Mouse (Mus musculus): Measurements from ENCODE around the gene Dnajc19.

The Dnajc19 gene

GRCm38 (mm10) chr3:34030601-34031000 is 50.5 kb downstream of the Dnajc19 start:
- no peak for DNase-seq (ENCODE audit: low spot score in 2 of 2)

GRCm38 (mm10) chr3:34028935-34029334 is 52.2 kb downstream of the Dnajc19 start:
- no peak for DNase-seq (ENCODE audit: low spot score in 2 of 2)

GRCm38 (mm10) chr3:34021259-34021828 is 59.8 kb downstream of the Dnajc19 start:
- DNase-seq (ENCODE audit: low spot score in 2 of 2) = no peak

- no peak for DNase-seq (ENCODE audit: low spot score in 2 of 2)
Measured at GRCm38 (mm10) chr3:34020382-34021258, 60.5 kb downstream of the Dnajc19 start.

- DNase-seq (ENCODE audit: low spot score in 2 of 2) = peak; percentile 81 to 84
Measured at GRCm38 (mm10) chr3:34019540-34020381, 61.4 kb downstream of the Dnajc19 start, which contains the start of gene Fxr1. TSS of gene Fxr1 (plus strand) at chr3:34019943.

- DNase-seq (ENCODE audit: low spot score in 2 of 2) = no peak
Measured at GRCm38 (mm10) chr3:34008191-34008590, 72.9 kb downstream of the Dnajc19 start.

GRCm38 (mm10) chr3:34007611-34008010 is 73.5 kb downstream of the Dnajc19 start:
- no peak for DNase-seq (ENCODE audit: low spot score in 2 of 2)

- DNase-seq (ENCODE audit: low spot score in 2 of 2) = no peak
Measured at GRCm38 (mm10) chr3:34006824-34007223, 74.3 kb downstream of the Dnajc19 start.

- no peak for DNase-seq (ENCODE audit: low spot score in 2 of 2)
Measured at GRCm38 (mm10) chr3:34006301-34006700, 74.8 kb downstream of the Dnajc19 start.
